Mouse (Mus musculus) cerebellum, postnatal 14 days (tissue): ENCODE measurements around the gene Cox15.

ENCODE experiments used
- DNase-seq, 2 experiments: peaks; one replicate each; pipeline ENCODE4 v3.0.0; 2021; ENCODE audit warnings: mixed read lengths in 2 of 2

Gene Cox15

GRCm38 (mm10) chr19:43752489-43753225 lies at the start of gene Cox15, which contains the start of gene Cutc:
Gene Cox15, minus strand, starts transcription at chr19:43753000.
Gene Cutc, plus strand, starts transcription at chr19:43752996.
- peak; percentile 98 for DNase-seq

GRCm38 (mm10) chr19:43801427-43802051 lies 48.7 kb upstream of the Cox15 start:
- no peak for DNase-seq

GRCm38 (mm10) chr19:43797216-43797615 lies 44.4 kb upstream of the Cox15 start:
- no peak for DNase-seq

GRCm38 (mm10) chr19:43795511-43795910 lies 42.7 kb upstream of the Cox15 start:
- no peak for DNase-seq

GRCm38 (mm10) chr19:43793951-43794350 lies 41.2 kb upstream of the Cox15 start:
- DNase-seq = no peak

GRCm38 (mm10) chr19:43792537-43792936 lies 39.7 kb upstream of the Cox15 start:
- no peak for DNase-seq

GRCm38 (mm10) chr19:43789817-43790216 lies 37.0 kb upstream of the Cox15 start:
- DNase-seq = no peak

- DNase-seq = no peak
Observed at GRCm38 (mm10) chr19:43786249-43787026, 33.6 kb upstream of the Cox15 start.

GRCm38 (mm10) chr19:43784761-43785160 lies 32.0 kb upstream of the Cox15 start:
- DNase-seq = no peak

- no peak for DNase-seq
Observed at GRCm38 (mm10) chr19:43781980-43782379, 29.2 kb upstream of the Cox15 start, which contains the start of gene Abcc2. Gene Abcc2, plus strand, starts transcription at chr19:43782192.

GRCm38 (mm10) chr19:43780391-43780790 lies 27.6 kb upstream of the Cox15 start:
- no peak for DNase-seq

GRCm38 (mm10) chr19:43777308-43777707 lies 24.5 kb upstream of the Cox15 start:
- no peak for DNase-seq

GRCm38 (mm10) chr19:43776561-43776960 lies 23.8 kb upstream of the Cox15 start:
- no peak for DNase-seq

- no peak for DNase-seq
Observed at GRCm38 (mm10) chr19:43775433-43775832, 22.6 kb upstream of the Cox15 start.

GRCm38 (mm10) chr19:43772311-43772710 lies 19.5 kb upstream of the Cox15 start:
- no peak for DNase-seq

- DNase-seq = no peak
Observed at GRCm38 (mm10) chr19:43771499-43771969, 18.7 kb upstream of the Cox15 start.

- DNase-seq = no peak
Observed at GRCm38 (mm10) chr19:43770584-43770983, 17.8 kb upstream of the Cox15 start.

- no peak for DNase-seq
Observed at GRCm38 (mm10) chr19:43769366-43769960, 16.7 kb upstream of the Cox15 start.

- DNase-seq = no peak
Observed at GRCm38 (mm10) chr19:43767549-43768322, 14.9 kb upstream of the Cox15 start.

- DNase-seq = no peak
Observed at GRCm38 (mm10) chr19:43766451-43766850, 13.7 kb upstream of the Cox15 start.

- DNase-seq = no peak
Observed at GRCm38 (mm10) chr19:43762410-43762809, 9.6 kb upstream of the Cox15 start.
